Mouse (Mus musculus) megakaryocyte, embryonic 14.5 days (primary cell): ENCODE data around the gene Spty2d1. TPM values are rescaled to one million over a fixed set of nuclear protein-coding genes. Genes with fewer than 3 reads are reported as not detected.
"Not testable (repeated sequence)": the region's sequence is repeated elsewhere in the genome, so short reads cannot be mapped to it uniquely, and the experiment has no call there.

ENCODE experiments used
- H3K27me3 ChIP-seq: replicated peaks from 2 replicates; pipeline ENCODE3; 2012; ENCODE audit warnings: inconsistent platforms
- H3K36me3 ChIP-seq: replicated peaks from 2 replicates; pipeline ENCODE3; 2012; ENCODE audit warnings: low read length, inconsistent platforms, mixed read lengths
- H3K4me1 ChIP-seq: 2 replicates; pipeline ENCODE4 v1.6.1; 2012; ENCODE audit warnings: inconsistent platforms
- H3K4me3 ChIP-seq: replicated peaks from 2 replicates; pipeline ENCODE3; 2012; ENCODE audit warnings: moderate library complexity, mild to moderate bottlenecking, inconsistent platforms
- H3K9me3 ChIP-seq: 2 replicates; pipeline ENCODE4 v1.6.1; 2012; ENCODE audit warnings: inconsistent platforms
- FLI1 ChIP-seq: IDR thresholded peaks from 2 replicates; pipeline ENCODE4 v1.6.1; 2012; ENCODE audit warnings: low read length, inconsistent platforms, mixed read lengths
- GATA1 ChIP-seq: IDR thresholded peaks from 3 replicates; pipeline ENCODE4 v1.6.1; 2012; ENCODE audit warnings: mixed read lengths, low read length, inconsistent platforms, borderline replicate concordance
- polyA plus RNA-seq: library from polyadenylated mRNA; stranded (reverse); fragments of >175 nt; gene quantifications from 2 replicates; pipeline ENCODE4 v1.2.3, GENCODE M21; 2012; ENCODE audit warnings: low replicate concordance; ENCODE audit not compliant: insufficient read depth

The Spty2d1 gene
- polyA plus RNA-seq, 1 experiment = 3.1 TPM

DNA sequence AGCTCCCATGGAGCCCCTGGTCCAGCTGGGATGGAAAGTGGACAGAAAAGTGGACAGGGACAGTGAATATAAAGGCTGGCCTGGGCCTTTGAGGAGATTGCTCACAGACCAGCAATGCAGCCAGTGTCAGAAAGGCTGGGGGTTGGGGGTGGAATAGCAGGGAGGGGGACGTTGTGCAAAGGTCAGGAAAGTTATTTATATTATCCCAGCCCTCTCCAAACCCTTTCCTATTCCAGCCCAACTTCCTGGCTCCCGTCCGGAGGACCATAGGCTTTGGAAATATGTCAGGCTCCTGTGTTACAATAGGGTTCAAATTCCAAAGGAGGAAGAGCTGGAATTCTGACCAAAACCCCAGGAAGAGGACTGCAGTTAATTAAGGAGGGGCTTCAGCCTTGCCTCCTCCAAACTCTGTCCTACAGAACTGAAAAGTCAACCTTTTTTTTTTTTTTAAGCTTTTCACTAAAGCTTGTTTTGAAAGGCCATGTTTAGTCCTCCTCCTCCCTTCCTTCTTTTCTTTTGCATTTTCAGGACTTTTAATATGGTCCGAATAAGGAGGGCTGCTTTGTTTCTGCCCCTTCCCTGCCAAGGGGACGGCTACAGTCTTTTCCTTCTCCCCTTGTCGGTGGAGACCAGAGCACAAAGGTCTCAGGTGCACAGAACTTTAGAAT lies 34.7 kb upstream of the Spty2d1 start:
- Histone ChIP-seq H3K9me3 (no peaks in the 10 kb centered on the region), H3K4me1 (0 out of 2 replicates have a peak, but pooled peaks cover 4% of the 10 kb centered on the region), H3K4me3 (no peak overlapping the region), H3K36me3 (no peaks in the 10 kb centered on the region), H3K27me3 (peaks cover 32% of the 10 kb centered on the region)
- TF ChIP-seq GATA1 (no peak), FLI1 (no peak)

DNA sequence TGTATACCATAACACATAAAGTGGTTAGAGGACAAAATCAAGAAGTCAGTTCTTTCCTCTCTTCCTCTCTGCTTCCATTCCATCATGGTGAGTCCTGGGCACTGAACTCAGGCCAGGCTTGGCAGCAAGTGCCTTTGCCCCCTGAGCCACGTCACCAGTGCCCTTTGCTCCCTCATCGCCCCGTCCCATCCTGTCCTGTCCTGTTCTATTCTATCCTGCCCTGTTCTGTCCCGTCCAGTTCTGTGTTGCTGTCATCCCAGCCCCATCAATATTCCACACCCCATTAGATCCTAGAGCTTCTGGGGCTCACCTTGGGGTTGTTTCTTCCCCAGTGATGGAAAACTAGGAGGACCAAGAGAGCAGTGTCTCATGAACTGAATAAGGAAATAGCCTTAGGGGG lies 33.9 kb upstream of the Spty2d1 start:
- peaks cover 31% of the 10 kb centered on the region for H3K27me3 ChIP-seq
- no peaks in the 10 kb centered on the region for H3K36me3 ChIP-seq
- TF ChIP-seq GATA1 = no peak
- TF ChIP-seq FLI1 = no peak
- H3K4me3 ChIP-seq = no peak overlapping the region
- no peaks in the 10 kb centered on the region for H3K9me3 ChIP-seq
- H3K4me1 ChIP-seq = 0 out of 2 replicates have a peak, but pooled peaks cover 4% of the 10 kb centered on the region

DNA sequence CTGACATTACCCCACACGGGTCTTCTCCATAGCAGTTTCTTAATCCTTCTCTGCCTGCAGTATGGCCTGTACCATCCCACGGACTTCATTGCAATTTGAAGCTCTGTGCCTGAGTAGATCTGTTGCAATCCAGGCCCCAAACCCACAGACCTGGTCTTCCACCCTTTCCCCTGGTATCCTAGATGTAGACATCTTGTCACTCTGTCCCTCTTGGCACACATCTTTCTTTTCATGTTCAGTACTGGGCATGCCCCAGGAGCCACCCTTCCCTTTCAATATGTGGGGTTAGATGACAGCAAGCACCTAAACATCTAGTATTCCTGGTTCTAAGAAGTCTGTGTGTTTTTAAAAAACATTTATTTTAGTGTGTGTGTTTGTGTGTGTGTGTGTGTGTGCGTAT lies 33.5 kb upstream of the Spty2d1 start:
- no peaks in the 10 kb centered on the region for H3K36me3 ChIP-seq

DNA sequence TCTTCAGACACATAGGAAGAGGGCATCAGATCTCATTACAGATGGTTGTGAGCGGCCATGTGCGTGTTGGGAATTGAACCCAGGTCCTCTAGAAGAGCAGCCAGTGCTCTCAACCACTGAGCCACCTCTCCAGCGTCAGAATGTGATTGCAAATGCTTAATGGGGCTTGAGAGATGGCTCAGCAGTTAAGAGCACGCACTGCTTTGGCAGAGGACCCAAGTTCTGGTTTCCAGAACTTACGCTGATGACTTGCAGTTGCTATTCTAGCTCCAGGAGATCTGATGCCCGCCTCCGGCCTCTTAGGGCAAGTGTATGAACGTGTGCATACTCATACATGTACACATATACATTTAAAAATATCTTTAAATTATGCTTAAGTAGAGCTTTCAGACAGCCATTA lies 27.2 kb upstream of the Spty2d1 start:
- no peak for TF ChIP-seq FLI1
- no peaks in the 10 kb centered on the region for H3K36me3 ChIP-seq
- no peak overlapping the region for H3K4me3 ChIP-seq
- H3K27me3 ChIP-seq = peaks cover 4% of the 10 kb centered on the region
- H3K4me1 ChIP-seq = peaks cover 11% of the 10 kb centered on the region; the same call in 1 of the 2 replicates
- no peaks in the 10 kb centered on the region for H3K9me3 ChIP-seq

More for the DNA sequence above, 33.5 kb upstream of the Spty2d1 start:
- no peak for TF ChIP-seq FLI1
- no peak for TF ChIP-seq GATA1
- no peaks in the 10 kb centered on the region for H3K9me3 ChIP-seq
- H3K4me1 ChIP-seq = 0 out of 2 replicates have a peak, but pooled peaks cover 4% of the 10 kb centered on the region
- peaks cover 31% of the 10 kb centered on the region for H3K27me3 ChIP-seq
- H3K4me3 ChIP-seq = no peak overlapping the region

DNA sequence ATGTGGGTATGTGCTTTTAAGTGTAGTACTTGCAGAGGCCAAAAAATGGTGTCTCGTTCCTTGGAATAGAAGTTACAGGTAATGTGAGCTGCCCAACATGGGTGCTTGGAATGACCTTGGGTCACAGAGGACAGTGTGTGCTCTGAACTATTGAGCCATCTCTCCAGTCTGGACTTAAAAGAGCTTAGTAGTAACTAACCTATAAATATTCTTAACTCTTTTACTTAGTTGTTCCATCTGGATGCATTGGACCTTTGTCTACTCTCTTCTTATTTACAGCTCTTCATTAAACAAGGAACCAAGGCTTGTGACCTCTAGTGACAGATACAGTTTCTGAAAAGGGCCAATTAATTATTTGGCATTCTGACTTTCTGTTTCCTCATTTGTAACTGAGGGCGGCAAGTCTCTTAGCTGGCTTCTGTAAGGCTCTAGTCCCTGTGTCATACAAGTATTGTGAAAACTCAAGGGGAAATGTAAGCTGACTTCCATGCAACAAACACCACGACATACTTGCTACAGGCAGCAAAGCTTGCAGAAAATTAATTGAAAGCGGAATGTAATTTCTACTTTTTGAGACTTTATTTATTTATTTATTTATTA lies 26.7 kb upstream of the Spty2d1 start:
- Histone ChIP-seq H3K4me1 (peaks cover 12% of the 10 kb centered on the region; the same call in 1 of the 2 replicates), H3K27me3 (peaks cover 4% of the 10 kb centered on the region), H3K9me3 (no peaks in the 10 kb centered on the region), H3K36me3 (no peaks in the 10 kb centered on the region), H3K4me3 (no peak overlapping the region)
- TF ChIP-seq FLI1 = no peak
- no peak for TF ChIP-seq GATA1

DNA sequence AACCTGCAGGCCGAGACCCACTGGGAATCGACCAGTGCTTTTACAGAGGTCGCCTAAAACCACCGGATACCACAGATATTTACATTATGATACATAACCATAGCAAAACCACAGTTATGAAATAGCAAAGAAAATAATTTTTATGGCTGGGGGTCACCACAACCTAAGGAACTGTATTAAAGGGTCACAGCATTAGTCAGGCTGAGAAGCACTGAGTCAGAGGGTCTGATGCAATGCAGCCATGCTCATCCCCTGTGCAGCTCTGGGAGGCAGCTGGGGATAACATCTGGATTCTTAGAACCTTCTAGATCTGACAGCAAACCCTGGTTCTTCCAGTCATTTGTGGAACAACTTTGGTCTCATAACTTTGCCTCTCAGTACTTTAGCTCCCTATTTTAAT lies 23.2 kb upstream of the Spty2d1 start:
- H3K9me3 ChIP-seq = no peaks in the 10 kb centered on the region
- no peaks in the 10 kb centered on the region for H3K27me3 ChIP-seq
- peaks cover 24% of the 10 kb centered on the region for H3K4me1 ChIP-seq
- no peak for TF ChIP-seq FLI1
- no peak for TF ChIP-seq GATA1
- H3K36me3 ChIP-seq = no peaks in the 10 kb centered on the region
- no peak overlapping the region for H3K4me3 ChIP-seq

DNA sequence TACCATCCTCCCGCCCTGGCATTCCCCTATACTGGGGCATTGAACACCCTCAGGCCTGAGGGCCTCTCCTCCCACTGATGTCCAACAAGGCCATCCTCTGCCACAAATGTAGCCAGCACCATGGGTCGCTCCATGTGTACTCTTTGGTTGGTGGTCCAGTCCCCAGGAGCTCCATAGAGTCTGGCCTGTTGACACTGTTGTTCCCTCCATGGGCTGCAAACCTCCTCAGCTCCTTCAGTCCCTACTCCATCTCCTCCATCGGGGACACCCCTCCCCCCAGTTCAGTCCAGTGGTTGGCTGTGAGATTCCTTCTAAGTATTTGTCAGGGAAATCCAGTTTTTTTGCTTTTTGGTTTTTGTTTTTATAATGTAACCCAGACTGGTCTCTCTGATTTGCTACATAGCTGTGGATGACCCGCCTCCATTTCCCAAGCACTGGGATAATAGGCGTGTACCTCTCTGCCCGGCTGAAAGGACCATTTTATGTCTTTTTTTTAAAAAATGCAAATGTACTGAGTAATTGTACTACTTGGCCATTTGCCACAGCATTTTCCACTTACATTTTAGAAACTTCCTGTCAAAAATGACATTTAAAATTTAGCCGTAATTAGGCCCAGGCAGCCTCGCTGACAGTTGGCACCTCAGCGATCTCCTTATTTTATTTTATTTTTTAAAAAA lies 22.4 kb upstream of the Spty2d1 start:
- Histone ChIP-seq H3K36me3 (no peaks in the 10 kb centered on the region), H3K27me3 (peaks cover under 1% of the 10 kb centered on the region), H3K4me1 (peaks cover 24% of the 10 kb centered on the region), H3K9me3 (no peaks in the 10 kb centered on the region), H3K4me3 (no peak overlapping the region)
- TF ChIP-seq GATA1 (no peak), FLI1 (no peak)

DNA sequence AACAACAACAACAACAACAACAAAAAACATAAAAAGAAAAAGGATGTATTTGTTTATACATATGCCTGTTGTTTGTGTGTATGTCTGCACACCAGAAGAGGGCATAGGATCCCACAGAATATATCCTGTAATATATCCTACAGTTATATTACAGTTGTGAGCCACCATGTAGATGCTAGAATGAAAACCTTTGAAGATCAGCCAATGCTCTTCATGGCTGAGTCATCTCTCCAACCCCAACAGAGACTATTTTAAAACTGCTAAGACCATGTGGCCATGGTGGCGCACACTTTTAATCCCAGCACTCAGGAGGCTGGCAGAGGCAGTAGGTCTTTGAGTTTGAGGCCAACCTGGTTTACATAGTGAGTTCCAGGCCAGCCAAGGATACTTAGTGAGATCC lies 19.3 kb upstream of the Spty2d1 start:
- H3K4me1 ChIP-seq = peaks cover 30% of the 10 kb centered on the region
- no peak overlapping the region for H3K4me3 ChIP-seq
- no peaks in the 10 kb centered on the region for H3K36me3 ChIP-seq
- peaks cover 4% of the 10 kb centered on the region for H3K27me3 ChIP-seq
- H3K9me3 ChIP-seq = no peaks in the 10 kb centered on the region
- TF ChIP-seq FLI1 = no peak
- no peak for TF ChIP-seq GATA1

DNA sequence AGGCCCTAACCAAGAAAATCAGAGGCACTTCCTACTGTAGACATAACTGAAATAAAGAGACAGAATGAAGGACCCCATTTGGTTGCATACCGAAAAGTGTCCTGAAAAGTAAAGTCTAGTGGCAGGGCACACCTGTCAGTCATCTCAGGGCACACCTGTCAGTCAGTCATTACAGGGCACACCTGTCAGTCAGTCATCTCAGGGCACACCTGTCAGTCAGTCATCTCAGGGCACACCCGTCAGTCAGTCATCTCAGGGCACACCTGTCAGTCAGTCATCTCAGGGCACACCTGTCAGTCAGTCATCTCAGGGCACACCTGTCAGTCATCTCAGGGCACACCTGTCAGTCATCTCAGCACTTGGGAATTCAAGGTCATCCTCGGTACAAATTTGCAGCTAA lies 18.7 kb upstream of the Spty2d1 start:
- not testable (repeated sequence) for H3K4me3 ChIP-seq, H3K36me3 ChIP-seq, H3K27me3 ChIP-seq, H3K9me3 ChIP-seq
- peaks cover 36% of the 10 kb centered on the region for H3K4me1 ChIP-seq

DNA sequence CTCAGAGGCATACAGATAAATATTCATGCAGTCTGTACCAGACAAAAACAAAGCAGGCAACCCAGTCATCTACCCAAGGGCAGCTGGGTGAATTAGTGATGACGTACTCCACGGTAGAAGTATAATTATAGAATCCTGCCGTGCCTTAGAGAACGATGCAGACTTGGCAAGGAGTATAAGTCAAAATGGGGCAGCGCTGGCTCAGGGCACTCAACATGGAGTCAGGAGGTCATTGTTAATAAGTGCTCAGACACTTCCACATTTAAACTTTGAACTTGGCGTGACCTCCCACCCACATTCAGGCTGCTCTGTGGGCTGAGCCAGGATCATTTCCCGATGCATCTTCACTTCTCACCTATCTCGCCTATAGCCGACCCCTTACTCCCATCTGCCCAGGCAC lies 17.2 kb upstream of the Spty2d1 start:
- Histone ChIP-seq H3K27me3 (peaks cover 14% of the 10 kb centered on the region), H3K4me3 (no peak overlapping the region), H3K36me3 (no peaks in the 10 kb centered on the region), H3K4me1 (peaks cover 27% of the 10 kb centered on the region), H3K9me3 (no peaks in the 10 kb centered on the region)
- no peak for TF ChIP-seq FLI1
- TF ChIP-seq GATA1 = no peak
